Mouse (Mus musculus): ENCODE measurements at regions not wholly inside any gene's neighbourhood (a gene's known extent, or its start where the extent isn't known, plus 50 kb on each side); places are given as distances from the start of the nearest gene placed in this dataset.

- TF ChIP-seq CTCF (conservative IDR thresholded peaks at IDR 0.05; ENCODE audit: low read length) (no peak), POU5F1 (IDR thresholded peaks at IDR 0.05; ENCODE audit: borderline replicate concordance, low read length) (no peak), NANOG (IDR thresholded peaks at IDR 0.05; ENCODE audit: borderline replicate concordance, low read length) (no peak)
Observed at GRCm38 (mm10) chr13:82570925-82571324, 788.0 kb downstream of the Cetn3 start.

All from E14TG2a.4 (cell line).